Mouse (Mus musculus): Measurements from ENCODE around the gene Rnf145.

Rnf145 gene

DNA sequence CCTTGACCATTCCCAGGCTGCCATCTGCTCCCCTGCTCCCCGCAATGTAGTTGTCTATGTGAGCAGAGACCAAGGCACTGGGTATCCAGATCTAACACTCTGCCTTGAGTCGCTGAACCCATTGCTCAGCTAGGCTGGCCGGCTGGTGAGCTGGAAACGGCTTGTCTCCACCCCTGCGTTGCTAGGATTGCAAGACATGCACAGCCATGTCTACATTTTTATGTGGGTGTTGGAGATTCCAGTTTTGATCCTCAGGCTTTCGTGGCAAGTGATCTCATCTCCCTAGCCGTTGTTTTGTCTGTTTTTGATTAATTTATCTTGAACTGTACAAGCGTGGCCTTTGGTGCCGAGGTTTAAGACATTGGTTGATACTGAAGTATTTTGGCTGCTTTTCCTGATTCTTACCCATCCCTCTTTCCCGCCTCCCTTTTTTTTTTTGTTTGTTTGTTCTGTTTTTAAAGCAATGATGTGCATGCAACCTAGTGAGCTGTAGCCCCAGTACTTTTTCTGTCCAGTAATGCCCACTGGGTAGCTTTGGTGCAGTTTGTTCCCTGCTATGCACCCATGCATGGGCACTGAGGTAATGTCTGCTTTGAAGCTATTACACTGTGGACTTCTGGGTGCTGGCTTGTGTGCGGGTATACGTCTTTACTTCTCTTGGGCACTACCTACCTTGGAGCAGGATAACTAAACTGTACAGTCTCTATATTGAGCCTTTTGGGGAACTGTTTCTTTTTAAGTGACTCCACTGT, 16.4 kb downstream of the Rnf145 start:
- no peak for DNase-seq (ENCODE audit: low read depth)

DNA sequence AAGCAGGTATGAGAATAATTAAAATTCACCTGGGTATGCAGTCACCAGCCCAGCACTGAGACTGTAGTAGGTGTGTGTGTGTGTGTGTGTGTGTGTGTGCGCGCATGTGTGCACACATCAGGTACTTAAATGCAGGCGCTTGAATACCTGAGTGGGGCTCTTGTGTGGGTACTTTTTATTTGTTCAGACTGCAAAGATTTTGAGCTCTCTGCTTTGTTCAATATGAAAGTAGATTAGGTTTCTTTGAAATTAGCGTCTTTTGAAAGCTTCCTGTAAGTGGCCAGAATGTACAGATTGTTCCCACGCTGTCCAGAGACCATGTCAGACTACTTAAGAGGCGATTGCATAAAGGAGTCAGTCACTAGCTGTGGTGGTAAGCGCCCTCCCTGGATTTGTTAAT, 18.6 kb downstream of the Rnf145 start:
- no peak for DNase-seq (ENCODE audit: low read depth)

DNA sequence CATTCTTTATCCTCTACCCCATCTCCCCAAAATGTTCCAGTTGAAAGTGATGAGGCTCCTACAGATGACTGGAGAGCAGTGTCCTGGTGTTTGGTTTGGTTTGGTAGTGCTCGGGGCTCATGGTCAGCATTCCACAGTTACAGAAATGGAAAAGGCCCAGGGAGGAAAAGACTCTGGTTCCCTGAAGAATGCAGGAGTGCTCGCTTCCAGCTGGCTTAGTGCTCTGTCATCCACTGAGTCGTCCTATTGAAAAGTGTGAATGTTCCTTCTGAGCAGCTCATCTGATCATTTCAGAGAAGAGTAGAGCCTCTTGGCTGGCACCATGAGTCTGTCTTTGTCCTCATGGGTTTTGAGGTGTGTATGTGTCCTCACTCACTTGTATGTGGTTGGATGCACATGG, 19.3 kb downstream of the Rnf145 start:
- no peak for DNase-seq (ENCODE audit: low read depth)

DNA sequence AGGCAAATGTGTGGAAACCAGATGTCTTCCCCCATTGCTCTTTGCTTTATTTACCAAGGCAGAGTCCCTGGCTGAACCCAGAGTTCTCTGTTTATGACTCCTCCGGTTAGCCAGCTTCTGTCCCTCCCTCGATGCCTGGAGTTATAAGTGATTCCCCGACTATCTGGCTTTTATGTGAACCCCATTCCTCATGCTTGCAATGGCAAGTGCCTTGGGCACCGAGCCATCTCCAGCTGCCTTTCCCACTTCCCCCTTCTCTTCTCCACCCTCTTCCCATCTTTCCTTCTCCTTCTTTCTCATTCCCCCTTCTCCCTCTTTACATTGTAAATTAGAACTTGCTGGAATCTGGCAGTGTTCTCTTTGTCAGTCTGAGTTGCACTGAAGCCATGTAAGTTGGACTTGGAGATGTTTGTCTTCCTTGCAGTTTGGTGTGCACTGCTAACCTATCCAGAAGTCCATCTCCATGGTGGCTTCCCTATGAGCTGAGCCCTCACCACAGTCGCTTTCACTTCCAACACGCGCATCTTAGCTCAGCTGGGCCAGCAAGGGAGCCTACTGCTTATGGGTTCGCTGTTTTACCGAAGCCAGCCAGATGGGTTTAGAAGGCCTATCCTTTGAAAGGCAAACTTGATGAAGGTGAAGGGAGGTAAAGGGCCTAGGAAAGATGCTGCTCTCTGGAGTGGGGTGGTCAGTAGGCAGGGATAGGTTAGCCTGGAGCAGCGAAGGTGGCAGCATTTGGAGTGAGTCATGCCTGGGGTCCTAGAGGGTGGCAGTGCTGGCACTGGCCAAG, 19.9 kb downstream of the Rnf145 start:
- no peak for DNase-seq (ENCODE audit: low read depth)

DNA sequence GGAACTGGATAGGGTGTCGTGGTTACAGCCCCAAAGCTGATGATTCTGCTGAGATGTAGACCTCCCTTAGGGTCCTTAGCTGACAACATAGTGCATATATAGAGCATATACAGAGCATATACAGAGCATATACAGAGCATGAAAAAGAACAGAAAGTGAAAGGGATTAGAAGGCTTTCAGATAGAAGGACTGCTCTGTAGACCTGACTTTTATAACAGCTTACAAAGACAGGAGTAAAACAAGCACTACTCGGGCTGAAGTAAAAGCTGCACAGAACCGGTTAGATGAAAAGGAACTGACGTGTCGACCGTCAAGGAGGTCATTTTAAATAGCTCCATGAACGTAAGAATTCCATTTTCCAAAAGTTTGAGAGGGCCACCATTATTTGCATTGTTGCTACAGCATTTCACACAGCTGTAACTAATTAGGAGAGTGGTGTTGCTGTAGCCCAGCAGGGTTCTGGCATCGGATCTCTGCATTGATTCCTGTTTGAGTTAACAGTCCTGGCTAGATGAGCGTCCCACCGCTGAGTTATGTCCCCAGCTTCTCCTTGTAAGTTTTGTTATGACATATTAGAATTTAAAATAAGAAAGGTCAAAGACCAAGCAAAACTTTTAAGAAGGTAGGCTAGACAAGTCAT, 20.6 kb downstream of the Rnf145 start:
- DNase-seq (ENCODE audit: low read depth), result peak; percentile 51

DNA sequence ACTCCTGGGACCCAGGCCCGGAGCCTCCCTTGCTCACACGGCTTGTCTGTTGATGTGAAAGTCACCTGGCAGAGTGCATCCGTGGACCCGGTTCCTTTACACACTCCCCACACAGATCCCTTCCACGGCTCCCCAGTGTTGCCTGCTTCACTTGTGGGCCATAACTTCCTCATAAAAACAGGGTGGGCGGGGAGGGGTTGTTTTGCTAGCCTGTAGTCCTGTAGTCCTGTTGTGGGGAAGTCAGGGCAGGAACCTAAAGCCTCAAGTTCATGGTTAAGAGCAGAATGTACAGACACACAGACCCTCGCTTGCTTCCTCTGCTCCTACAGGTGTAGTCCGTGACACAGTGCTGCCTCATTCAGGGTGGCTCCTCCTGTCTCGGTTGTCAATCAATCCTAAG, 21.5 kb downstream of the Rnf145 start:
- no peak for DNase-seq (ENCODE audit: low read depth)

DNA sequence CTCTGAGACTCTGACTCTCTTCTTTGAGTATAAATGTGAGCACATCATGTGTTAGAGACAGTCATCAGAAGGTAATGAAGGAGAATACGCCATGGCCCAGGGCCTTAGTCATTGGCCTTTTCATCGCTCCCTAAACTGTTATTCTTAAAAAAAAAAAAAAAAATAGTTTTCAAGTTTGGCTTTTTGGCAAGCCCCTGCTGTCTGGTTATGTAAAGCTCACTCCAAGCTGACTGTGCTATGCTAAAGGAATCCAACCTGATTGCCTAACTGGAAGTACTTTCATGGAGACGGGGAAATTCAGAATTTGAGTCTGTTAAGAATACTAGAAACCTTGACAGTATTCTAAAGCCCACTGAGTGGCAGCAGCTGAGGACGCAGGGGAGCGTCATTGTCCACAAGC, 22.5 kb downstream of the Rnf145 start:
- no peak for DNase-seq (ENCODE audit: low read depth)

DNA sequence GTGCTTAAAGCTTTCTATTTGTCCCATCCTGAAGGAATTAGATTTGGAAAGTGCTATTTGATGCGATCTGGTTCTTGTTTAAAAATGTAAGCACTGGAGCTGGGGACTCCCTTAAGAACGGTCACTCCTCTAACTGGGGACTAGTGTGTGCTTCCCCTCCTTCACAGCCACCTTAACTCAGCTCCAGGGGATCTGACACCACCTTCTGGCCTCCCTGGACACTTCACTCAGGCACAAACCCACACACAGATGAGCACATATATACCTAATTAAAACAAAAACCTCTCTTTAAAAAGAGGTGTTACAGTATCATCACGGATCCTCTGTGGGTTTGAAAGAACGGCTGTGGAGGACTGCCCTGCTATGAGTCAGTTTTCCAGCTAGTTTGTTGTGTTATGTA, 23.0 kb downstream of the Rnf145 start:
- no peak for DNase-seq (ENCODE audit: low read depth)

DNA sequence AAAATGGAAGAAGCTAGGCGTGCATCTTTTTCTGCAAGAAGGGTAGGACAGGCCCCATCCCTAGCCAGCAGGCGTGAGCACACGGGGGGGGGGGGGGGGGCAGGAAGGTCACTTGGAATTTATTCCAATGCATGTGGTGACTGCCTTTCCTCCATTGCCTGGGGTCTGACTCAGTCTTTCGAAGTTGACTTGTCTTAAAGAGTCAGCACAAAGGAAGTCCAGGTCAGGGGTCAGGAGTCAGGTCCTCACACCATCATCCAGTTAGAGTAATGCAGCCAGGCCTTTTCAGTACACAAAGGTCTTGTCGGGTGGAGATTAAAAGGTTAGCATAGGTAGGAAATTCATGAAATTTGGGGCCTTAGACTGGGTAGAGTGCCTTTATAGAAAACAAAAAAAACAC, 24.8 kb downstream of the Rnf145 start:
- peak; percentile 51 for DNase-seq (ENCODE audit: low read depth)

DNA sequence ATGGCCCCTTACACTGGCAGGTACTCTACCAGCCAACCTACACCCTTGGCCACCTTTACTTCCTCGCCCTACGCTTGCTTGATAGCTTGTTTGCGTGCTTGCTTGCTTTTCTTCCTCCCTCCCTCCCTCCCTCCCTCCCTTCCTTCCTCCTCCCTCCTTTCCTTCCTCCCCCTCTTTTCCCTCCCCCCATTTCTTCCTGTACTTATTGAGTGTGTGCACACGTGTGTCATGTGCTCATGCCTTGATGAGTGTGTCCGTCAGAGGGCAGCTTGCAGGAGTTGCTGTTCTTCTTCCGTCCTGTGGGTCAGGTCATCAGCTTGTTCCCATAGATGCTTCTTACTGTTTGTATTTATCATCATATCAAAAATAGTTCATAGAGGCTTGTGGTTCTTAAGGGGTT, 25.2 kb downstream of the Rnf145 start:
- DNase-seq (ENCODE audit: low read depth), result peak; percentile 57

DNA sequence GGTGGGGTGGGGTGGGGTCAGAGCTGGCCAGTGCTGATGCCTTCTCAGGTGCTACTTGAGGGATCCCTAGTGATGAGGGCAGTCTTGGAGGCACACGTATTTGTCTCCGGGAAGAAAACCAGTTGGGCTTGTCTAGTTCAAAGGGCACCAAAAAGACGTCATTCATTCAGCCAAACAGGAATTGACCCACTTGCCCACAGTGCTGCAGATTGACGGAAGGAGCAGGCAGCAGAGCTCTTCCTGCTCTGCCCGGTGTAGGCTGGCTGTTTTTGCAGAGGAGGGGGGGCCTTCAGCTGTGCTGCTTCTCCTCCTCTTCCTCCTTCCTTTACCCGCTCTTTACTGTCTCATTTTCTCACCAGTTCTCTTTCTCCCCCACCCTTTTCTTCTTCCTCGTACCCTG, 26.4 kb downstream of the Rnf145 start:
- DNase-seq (ENCODE audit: low read depth), result peak; percentile 68

DNA sequence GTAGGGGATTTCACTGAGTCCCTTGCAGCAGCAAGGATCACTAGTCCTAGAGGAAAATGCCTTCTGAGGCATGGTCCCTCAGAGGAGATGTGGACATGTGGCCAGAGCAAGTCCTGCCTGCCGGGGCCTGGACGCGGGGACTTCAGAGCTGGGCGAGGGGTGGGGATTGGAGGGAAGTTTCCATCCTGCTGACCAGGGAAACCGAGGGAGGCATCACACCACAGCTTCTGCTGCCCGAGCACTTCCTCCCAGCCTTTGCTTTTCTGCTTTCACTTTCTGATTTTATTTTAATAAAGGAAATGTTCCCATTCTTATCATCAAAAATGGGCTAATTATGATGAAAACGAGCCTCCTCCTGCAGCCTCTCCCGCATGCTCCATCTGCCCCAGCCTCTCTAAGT, 27.5 kb downstream of the Rnf145 start:
- no peak for DNase-seq (ENCODE audit: low read depth)

DNA sequence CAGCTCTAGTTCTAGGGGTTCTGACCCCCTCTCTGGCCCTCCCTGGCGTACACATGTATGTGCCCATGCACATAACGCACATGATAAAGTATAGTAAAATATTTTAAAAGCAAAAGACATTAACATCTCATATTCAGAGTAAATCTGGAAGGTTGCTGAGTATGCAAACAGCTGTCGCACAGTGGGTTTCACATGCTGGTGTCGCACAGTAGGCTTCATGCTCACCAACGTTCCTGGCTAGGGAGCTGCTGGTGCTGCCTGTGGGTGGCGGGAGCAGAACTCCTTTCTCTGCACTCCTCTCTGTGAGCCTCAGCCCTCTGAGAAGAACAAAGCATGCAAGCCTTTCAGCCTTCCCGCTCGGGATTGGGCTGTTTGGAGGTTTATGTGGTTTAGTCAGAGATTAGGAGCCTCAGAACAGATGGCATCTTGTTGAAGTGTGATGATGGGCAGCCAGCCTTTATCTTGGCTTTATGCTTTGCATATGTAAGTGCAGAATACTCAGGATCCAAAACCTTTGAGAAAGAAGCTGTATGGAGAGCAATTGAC, 29.0 kb downstream of the Rnf145 start:
- DNase-seq (ENCODE audit: low read depth), result no peak

DNA sequence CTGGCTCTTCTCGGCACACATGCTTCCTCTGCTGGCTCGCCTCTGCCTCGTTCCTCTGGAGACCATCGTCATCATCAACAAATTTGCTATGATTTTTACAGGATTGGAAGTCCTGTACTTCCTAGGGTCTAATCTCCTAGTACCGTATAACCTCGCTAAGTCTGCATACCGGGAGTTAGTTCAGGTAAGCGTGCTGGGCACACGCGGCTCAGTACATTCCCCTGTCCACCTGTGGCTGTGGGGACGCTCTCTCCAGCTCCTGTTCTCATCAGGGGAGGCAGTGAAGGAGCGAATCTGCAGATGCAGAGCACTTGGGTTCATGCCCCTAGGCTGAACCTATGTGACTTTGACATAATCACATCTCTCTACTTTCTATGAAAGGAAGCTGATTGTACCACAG, 30.1 kb downstream of the Rnf145 start:
- no peak for DNase-seq (ENCODE audit: low read depth)

DNA sequence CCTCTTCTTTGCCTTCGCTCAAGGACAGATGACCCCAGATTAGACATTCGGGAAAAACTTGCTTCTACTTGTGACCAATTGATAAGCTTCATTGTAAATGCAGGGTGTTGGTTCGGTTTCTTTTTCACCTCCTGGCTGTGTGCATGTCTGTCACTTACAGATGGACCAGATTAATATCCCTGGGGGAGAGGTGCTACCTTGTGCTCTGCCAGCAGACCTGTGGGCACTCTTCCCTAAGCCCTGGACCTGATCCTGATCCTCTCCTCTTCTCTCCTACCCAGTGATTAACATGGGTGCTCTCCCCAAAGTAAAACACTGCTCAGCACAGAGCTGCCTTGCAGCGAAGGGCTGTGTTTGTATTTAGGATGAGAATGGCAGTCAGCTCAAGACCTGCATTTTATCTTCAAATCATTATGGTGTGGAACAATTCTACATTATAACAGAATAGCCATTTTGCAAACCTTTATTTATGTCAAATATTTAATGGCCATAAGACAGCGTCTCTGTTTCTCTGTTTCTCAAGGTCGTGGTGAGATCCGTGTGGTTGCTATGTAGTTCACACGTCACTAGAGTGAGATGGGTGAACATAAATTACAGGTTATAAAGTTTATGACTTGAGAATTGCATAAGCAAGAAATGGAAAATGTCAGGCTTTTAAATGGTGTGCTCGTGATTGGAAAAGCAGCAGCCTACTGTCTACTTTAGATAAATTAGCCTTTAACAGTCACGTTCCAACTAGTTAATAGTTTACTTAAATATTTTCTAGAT, 30.9 kb downstream of the Rnf145 start:
- no peak for DNase-seq (ENCODE audit: low read depth)

DNA sequence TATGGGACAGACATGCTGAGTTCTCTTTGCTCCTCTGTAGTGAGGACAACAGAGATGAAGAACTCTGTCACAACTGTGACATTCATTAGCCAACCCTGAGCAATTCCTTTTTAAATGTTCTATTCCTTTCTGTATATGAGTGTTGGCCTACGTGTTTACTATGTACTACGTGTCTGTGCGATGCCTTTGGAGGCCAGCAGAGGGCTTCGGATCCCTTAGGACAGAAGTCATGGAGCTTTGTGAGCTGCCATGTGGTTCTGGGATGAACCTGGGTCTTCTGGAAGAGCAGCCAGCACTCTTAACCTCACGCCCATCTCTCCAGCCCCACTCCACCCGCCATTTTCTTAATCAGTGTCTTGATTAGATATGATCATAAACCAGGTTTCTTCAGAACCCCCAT, 32.2 kb downstream of the Rnf145 start:
- no peak for DNase-seq (ENCODE audit: low read depth)

DNA sequence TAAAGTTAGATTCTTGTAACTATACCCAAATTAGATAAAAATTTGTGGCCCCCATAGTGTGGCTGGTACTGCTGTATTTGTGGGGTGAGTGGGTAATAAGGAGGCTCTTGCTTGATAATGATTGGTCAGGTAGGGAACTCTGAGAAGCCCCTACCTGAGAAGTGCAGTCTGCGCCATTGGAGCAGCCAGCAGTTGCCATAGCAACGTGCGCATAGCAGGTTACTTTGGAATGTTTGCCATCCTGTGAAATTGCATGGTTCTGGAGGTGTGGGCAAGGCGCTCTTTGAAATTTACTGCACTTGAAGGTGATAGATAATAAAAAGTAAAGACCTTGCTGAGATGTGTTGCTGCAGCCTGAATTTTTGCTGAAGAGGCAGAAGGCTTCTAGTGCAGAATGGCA, 35.6 kb downstream of the Rnf145 start:
- no peak for DNase-seq (ENCODE audit: low read depth)

DNA sequence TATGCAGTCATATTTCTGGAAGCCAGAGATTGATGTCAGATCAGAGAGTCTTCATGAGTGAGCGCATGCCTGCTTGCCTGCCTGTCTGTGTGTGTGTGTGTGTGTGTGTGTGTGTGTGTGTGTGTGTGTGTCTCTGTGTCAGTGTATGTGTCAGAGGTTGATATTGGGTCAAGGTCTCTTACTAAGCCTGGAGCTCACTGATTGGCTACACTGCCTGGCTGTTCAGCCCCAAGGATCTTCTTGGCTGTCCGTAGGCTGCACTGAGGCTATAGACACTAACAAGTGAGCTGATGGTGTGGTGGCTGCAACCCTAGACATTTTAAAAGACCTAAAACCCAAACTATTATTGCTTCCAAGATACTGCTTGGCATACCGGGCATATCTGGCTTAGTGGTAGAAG, 39.8 kb downstream of the Rnf145 start:
- no peak for DNase-seq (ENCODE audit: low read depth)

DNA sequence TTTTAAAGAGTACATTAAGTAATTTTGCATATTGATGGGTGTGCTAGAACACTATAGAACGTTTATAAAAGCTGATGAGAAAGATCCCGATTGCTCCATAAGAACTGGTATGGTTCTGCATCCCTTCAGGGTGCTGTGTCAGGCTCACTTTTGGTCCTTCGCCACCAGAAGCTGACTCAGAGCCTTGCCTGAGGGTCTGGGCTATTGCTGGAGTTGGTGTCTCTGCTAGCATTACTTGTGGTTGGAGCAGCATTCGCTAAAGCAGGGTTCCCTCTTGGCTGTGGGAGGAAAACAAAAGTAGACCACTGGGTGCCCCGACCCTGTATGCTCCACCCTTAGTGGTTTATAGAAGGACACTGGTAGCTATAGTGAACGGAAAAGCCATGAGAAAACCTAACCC, 40.7 kb downstream of the Rnf145 start:
- DNase-seq (ENCODE audit: low read depth), result no peak

DNA sequence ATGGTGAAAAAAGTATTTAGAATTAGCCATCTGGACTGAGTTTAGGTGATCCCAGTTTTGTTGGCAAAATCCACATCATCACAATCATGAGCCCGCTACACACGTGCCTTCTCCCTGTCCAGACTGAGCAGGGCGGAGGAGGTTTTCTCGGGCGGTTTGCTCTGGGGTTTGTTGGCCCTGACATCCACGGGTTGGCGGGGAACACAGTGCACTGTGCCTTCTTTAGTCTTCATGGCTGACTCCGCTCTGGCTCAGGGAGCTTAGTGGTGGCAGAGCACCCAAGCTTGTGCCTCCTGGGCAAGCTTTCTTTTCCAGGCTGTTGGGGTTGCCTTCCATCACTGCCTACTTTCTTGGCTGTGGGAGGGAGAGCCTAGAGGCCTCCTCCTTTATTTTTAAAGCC, 41.6 kb downstream of the Rnf145 start:
- no peak for DNase-seq (ENCODE audit: low read depth)

DNA sequence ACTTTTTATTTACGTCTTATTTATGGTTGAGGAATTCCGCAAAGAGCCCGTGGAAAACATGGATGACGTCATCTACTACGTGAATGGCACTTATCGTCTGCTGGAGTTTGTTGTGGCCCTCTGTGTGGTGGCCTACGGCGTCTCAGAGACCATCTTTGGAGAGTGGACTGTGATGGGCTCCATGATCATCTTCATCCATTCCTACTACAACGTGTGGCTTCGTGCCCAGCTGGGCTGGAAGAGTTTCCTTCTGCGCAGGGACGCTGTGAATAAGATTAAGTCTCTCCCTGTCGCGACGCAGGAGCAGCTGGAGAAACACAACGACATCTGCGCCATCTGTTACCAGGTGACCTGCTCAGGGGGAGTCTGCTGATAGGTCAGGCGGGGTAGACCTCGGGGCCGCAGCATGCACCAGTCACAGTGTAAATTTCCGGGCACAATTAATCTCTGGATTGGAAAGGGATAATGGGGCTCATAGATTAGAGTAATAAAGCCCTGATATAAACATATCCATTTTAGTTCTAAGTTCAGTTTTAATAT, 42.8 kb downstream of the Rnf145 start:
- no peak for DNase-seq (ENCODE audit: low read depth)

Data from naive thymus-derived CD4-positive, alpha-beta T cell, adult 2 months (primary cell).